Mouse (Mus musculus) CH12.LX (cell line): ENCODE measurements at regions not wholly inside any gene's neighbourhood (a gene's known extent, or its start where the extent isn't known, plus 50 kb on each side); places are given as distances from the start of the nearest gene placed in this dataset.

Experiments
- DNase-seq: peaks from one replicate; pipeline ENCODE4 v3.0.0-alpha.2; 2013; ENCODE audit errors: extremely low read depth
- H3K27ac ChIP-seq: 2 replicates; pipeline ENCODE4 v1.5.1; 2012; ENCODE audit warnings: low read depth, mild to moderate bottlenecking, control low read depth, moderate library complexity; ENCODE audit not compliant: insufficient read depth
- H3K27me3 ChIP-seq: replicated peaks from 2 replicates; pipeline ENCODE3; 2012; ENCODE audit warnings: inconsistent platforms
- H3K36me3 ChIP-seq, 2 experiments: replicated peaks in 1 of 2; 2 replicates each; pipeline versions ENCODE3 to v1.6.1; 2012; ENCODE audit warnings: inconsistent platforms in 1 of 2, low read length in 1 of 2, mild to moderate bottlenecking in 1 of 2, mixed read lengths in 1 of 2, moderate library complexity in 1 of 2; ENCODE audit not compliant: control insufficient read depth in 1 of 2, insufficient read depth in 1 of 2
- H3K4me1 ChIP-seq, 2 experiments: 2 replicates each; pipeline ENCODE4 v1.6.1; 2012; ENCODE audit warnings: inconsistent platforms in 1 of 2, moderate library complexity in 1 of 2; ENCODE audit not compliant: insufficient read depth in 2 of 2, control insufficient read depth in 1 of 2
- H3K4me2 ChIP-seq: 2 replicates; pipeline ENCODE4 v1.6.1; 2012; ENCODE audit warnings: low read depth, mild to moderate bottlenecking, control low read depth; ENCODE audit not compliant: poor library complexity, insufficient read depth, severe bottlenecking
- H3K4me3 ChIP-seq, 3 experiments: fragments of 150-350 bp in 1 of 3; sonication (generic) in 1 of 3; replicated peaks in 1 of 3; 2 replicates each; pipeline versions ENCODE3 to v1.5.1; 2011 to 2012; ENCODE audit warnings: low read depth in 2 of 3, low read length in 2 of 3, mild to moderate bottlenecking in 2 of 3, moderate library complexity in 2 of 3, control low read depth in 1 of 3, improper control_type of control experiment in 1 of 3, inconsistent platforms in 1 of 3, mixed read lengths in 1 of 3; ENCODE audit not compliant: poor library complexity in 1 of 3
- H3K79me2 ChIP-seq: replicated peaks from 2 replicates; pipeline ENCODE4 v1.6.1; 2012; ENCODE audit warnings: mild to moderate bottlenecking, moderate library complexity; ENCODE audit not compliant: control insufficient read depth, poor library complexity, insufficient read depth, severe bottlenecking; ENCODE audit errors: extremely low read depth
- H3K9ac ChIP-seq: 2 replicates; pipeline ENCODE4 v1.6.1; 2012; ENCODE audit warnings: low read depth, mild to moderate bottlenecking, control low read depth, moderate library complexity; ENCODE audit not compliant: insufficient read depth
- H3K9me3 ChIP-seq: replicated peaks from 2 replicates; pipeline ENCODE3; 2012; ENCODE audit warnings: low read length, inconsistent platforms, mixed read lengths
- BHLHE40 ChIP-seq: IDR thresholded peaks from 2 replicates; pipeline ENCODE4 v1.6.1; 2011; ENCODE audit warnings: mild to moderate bottlenecking, low read depth, low read length, improper control_type of control experiment
- CHD1 ChIP-seq: IDR thresholded peaks from 2 replicates; pipeline ENCODE4 v1.6.1; 2012; ENCODE audit warnings: low read depth, low read length, improper control_type of control experiment, inconsistent platforms
- HCFC1 ChIP-seq: IDR thresholded peaks from 2 replicates; pipeline ENCODE4 v1.6.1; 2012; ENCODE audit warnings: low read depth, mild to moderate bottlenecking, inconsistent platforms, low read length, improper control_type of control experiment
- IRF4 ChIP-seq: IDR thresholded peaks from 2 replicates; pipeline ENCODE4 v1.6.1; 2014; ENCODE audit warnings: low read depth, mild to moderate bottlenecking, inconsistent platforms, low read length, improper control_type of control experiment
- JUN ChIP-seq: IDR thresholded peaks from 2 replicates; pipeline ENCODE4 v1.6.1; 2011; ENCODE audit warnings: low read depth, mild to moderate bottlenecking, low read length, improper control_type of control experiment, moderate library complexity; ENCODE audit not compliant: insufficient read depth
- JUND ChIP-seq: conservative IDR thresholded peaks from 2 replicates; pipeline ENCODE4 v1.6.1; 2011; ENCODE audit warnings: low read depth, low read length, improper control_type of control experiment
- MEF2A ChIP-seq: IDR thresholded peaks from 2 replicates; pipeline ENCODE4 v1.6.1; 2014; ENCODE audit warnings: low read depth, mild to moderate bottlenecking, inconsistent platforms, low read length, improper control_type of control experiment, borderline replicate concordance
- MYC ChIP-seq: IDR thresholded peaks from 2 replicates; pipeline ENCODE4 v1.6.1; 2011; ENCODE audit warnings: low read depth, mild to moderate bottlenecking, improper control_type of control experiment, low read length
- NELFE ChIP-seq: IDR thresholded peaks from 2 replicates; pipeline ENCODE4 v1.6.1; 2011; ENCODE audit warnings: low read depth, low read length, improper control_type of control experiment
- POLR2A ChIP-seq: IDR thresholded peaks from 2 replicates; pipeline ENCODE4 v1.6.1; 2011; ENCODE audit warnings: low read depth, mild to moderate bottlenecking, improper control_type of control experiment, low read length
- POLR2AphosphoS2 ChIP-seq: IDR thresholded peaks from 2 replicates; pipeline ENCODE4 v1.6.1; 2011; ENCODE audit warnings: low read depth, low read length, improper control_type of control experiment
- SMC3 ChIP-seq: IDR thresholded peaks from 2 replicates; pipeline ENCODE4 v1.6.1; 2011; ENCODE audit warnings: low read depth, low read length, improper control_type of control experiment
- TCF12 ChIP-seq: IDR thresholded peaks from 2 replicates; pipeline ENCODE4 v1.6.1; 2014; ENCODE audit warnings: low read depth, mild to moderate bottlenecking, inconsistent platforms, low read length, improper control_type of control experiment
- UBTF ChIP-seq: IDR thresholded peaks from 2 replicates; pipeline ENCODE4 v1.6.1; 2012; ENCODE audit warnings: low read depth, mild to moderate bottlenecking, inconsistent platforms, low read length, improper control_type of control experiment, moderate library complexity
- USF1 ChIP-seq: IDR thresholded peaks from 2 replicates; pipeline ENCODE4 v1.6.1; 2014; ENCODE audit warnings: low read depth, mild to moderate bottlenecking, inconsistent platforms, low read length, improper control_type of control experiment
- USF2 ChIP-seq: conservative IDR thresholded peaks from 2 replicates; pipeline ENCODE4 v1.6.1; 2011; ENCODE audit warnings: low read depth, low read length, improper control_type of control experiment
- ZKSCAN1 ChIP-seq: IDR thresholded peaks from 2 replicates; pipeline ENCODE4 v1.6.1; 2012; ENCODE audit warnings: low read depth, inconsistent platforms, low read length, improper control_type of control experiment, borderline replicate concordance
- ZMIZ1 ChIP-seq: IDR thresholded peaks from 2 replicates; pipeline ENCODE4 v1.6.1; 2012; ENCODE audit warnings: low read depth, mild to moderate bottlenecking, inconsistent platforms, low read length, improper control_type of control experiment
- dilution Hi-C: fragments of 300-500 bp; cut with MboI; formaldehyde crosslinking; loops from 2 replicates; pipeline ENCODE4 v1.14.3; 2020; ENCODE audit warnings: low sequenced_read_pairs; ENCODE audit not compliant: extremely low pct_unique_long_range_greater_than_20kb, extremely low pct_ligation_motif_present
- in situ Hi-C: fragments of 300-500 bp; cut with MboI; formaldehyde crosslinking; loops from 3 replicates; pipeline ENCODE4 v1.14.3; 2019; ENCODE audit warnings: low sequenced_read_pairs, low pct_ligation_motif_present, low pct_unique_long_range_greater_than_20kb, mixed read lengths

DNA sequence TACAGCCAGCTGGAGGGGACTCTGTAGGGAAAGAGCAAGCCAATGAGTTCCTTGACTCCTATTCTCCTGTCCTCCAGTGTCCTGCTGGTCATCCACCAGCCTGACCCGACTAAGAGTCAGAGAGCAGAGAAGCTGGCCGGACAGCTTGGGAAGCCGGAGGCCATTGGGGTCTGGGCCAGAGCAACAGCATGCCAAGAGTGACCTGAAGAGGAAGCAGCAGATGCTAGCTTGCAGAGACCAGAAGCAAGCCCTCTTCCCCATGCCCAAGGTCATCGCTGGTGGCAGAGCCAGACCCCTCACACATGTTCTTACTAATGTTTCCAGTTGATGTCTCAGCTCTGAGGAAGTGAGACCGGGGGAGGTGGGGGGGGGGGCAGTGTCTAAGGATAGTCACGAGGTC lies 172.7 kb upstream of the Nectin1 start:
- Histone ChIP-seq H3K4me1 (peaks cover 3 to 6% of the 10 kb centered on the region in 2 experiments; a peak in 1 of 4 replicates), H3K4me2 (no peak overlapping the region), H3K4me3 (no peak overlapping the region), H3K36me3 (no peaks in the 10 kb centered on the region), H3K27ac (no peak overlapping the region), H3K79me2 (no peaks in the 10 kb centered on the region), H3K27me3 (peaks cover 86% of the 10 kb centered on the region), H3K9ac (no peak overlapping the region), H3K9me3 (no peaks in the 10 kb centered on the region)
- in situ Hi-C loops (no loop called here), dilution Hi-C loops (no loop called here)
- no peak for DNase-seq
- TF ChIP-seq SMC3 (no peak), JUND (no peak)

DNA sequence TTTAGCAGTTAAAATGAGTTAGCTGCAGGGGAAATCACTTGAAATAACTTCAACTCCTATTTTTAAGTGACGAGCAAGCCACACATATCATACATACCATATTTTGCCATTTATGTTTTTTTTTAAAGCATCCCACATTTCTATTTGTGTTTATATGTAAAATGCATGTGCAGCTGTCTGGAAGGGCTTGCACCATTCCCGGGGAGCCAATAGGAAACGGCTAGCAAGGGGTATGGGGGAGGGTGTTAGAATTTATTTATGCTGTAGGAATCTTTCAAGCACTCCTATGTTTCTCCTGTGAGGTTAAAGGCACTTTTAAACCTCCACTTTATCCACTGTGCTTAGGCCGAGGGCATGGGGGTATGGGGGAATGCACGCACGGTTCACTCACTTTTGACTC lies 168.1 kb upstream of the Nectin1 start:
- in situ Hi-C loops: no loop called here

DNA sequence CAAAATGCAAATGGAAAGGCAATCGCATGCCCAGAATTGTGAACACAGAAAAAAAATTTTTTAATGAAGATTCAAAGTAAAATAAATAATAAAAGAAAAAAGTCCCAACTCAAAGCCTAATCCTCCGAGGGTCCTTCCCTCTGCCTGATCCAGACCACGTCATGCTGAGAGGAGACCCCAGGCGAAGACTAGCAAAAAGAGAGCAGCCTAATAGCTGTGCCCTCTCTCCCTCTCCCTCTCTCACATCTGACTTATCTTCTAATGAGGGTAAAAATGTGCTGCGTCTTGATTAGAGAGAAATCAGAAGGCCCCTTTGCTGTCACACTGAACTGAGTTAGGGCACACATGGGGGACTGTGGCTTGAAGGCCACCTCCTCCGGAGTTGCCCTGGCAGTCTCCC lies 163.1 kb upstream of the Nectin1 start:
- DNase-seq: no peak
- no peak overlapping the region for H3K9ac ChIP-seq
- dilution Hi-C loops: no loop called here
- H3K36me3 ChIP-seq: no peaks in the 10 kb centered on the region
- H3K79me2 ChIP-seq: no peaks in the 10 kb centered on the region
- H3K27me3 ChIP-seq: peaks cover 83% of the 10 kb centered on the region
- H3K4me2 ChIP-seq: no peak overlapping the region
- no peak overlapping the region for H3K4me3 ChIP-seq
- no peak overlapping the region for H3K27ac ChIP-seq
- in situ Hi-C loops: no loop called here
- H3K9me3 ChIP-seq: peaks cover 8% of the 10 kb centered on the region
- H3K4me1 ChIP-seq: no peaks in the 10 kb centered on the region
- TF ChIP-seq MYC (no peak), CHD1 (no peak), TCF12 (no peak), POLR2AphosphoS2 (no peak), ZMIZ1 (no peak), MEF2A (no peak), BHLHE40 (no peak), JUND (no peak), UBTF (no peak)

More for the DNA sequence above, 168.1 kb upstream of the Nectin1 start:
- Histone ChIP-seq H3K9ac (no peak overlapping the region), H3K79me2 (no peaks in the 10 kb centered on the region), H3K4me3 (no peak overlapping the region), H3K27me3 (peaks cover 84% of the 10 kb centered on the region), H3K27ac (no peak overlapping the region), H3K36me3 (no peaks in the 10 kb centered on the region), H3K9me3 (peaks cover 8% of the 10 kb centered on the region)
- dilution Hi-C loops: no loop called here
- DNase-seq: no peak
- TF ChIP-seq HCFC1: no peak
- no peak for TF ChIP-seq USF1
- TF ChIP-seq POLR2A: no peak
- TF ChIP-seq ZKSCAN1: no peak
- no peak for TF ChIP-seq NELFE
- no peak for TF ChIP-seq SMC3
- TF ChIP-seq IRF4: no peak
- no peak for TF ChIP-seq JUN
- TF ChIP-seq USF2: no peak
- TF ChIP-seq UBTF: no peak
- TF ChIP-seq, all 38 proteins: peak for 0
- Histone ChIP-seq H3K4me2 (no peak overlapping the region), H3K4me1 (peaks cover 0 to 6% of the 10 kb centered on the region in 2 experiments; a peak in 1 of 4 replicates)
